Mouse (Mus musculus) neural tube, embryonic 14.5 days (tissue): Measurements from ENCODE around the gene Iglon5. TPM values are rescaled to one million over a fixed set of nuclear protein-coding genes. Genes with fewer than 3 reads are reported as not detected.

ENCODE experiments used
- ATAC-seq: fragments of 200-750 bp; cut with Nextera tagmentation; 2 replicates; pipeline ENCODE4 v1.8.0; 2017; ENCODE audit warnings: low read depth, mild to moderate bottlenecking, moderate TSS enrichment, moderate library complexity
- H3K27ac ChIP-seq: fragments of 300-500 bp; sonication (generic); 2 replicates; pipeline ENCODE4 v1.5.1; 2014; ENCODE audit warnings: low read depth, mild to moderate bottlenecking, control low read depth, low read length, moderate library complexity, mixed read lengths
- H3K27me3 ChIP-seq: fragments of 300-500 bp; sonication (generic); 2 replicates; pipeline ENCODE4 v1.6.1; 2014; ENCODE audit warnings: low read length; ENCODE audit not compliant: control insufficient read depth, insufficient read depth
- H3K36me3 ChIP-seq: fragments of 300-500 bp; sonication (generic); 2 replicates; pipeline ENCODE4 v1.6.1; 2014; ENCODE audit warnings: low read length, mixed read lengths; ENCODE audit not compliant: control insufficient read depth, insufficient read depth
- H3K4me1 ChIP-seq: fragments of 300-500 bp; sonication (generic); 2 replicates; pipeline ENCODE4 v1.6.1; 2014; ENCODE audit warnings: low read length; ENCODE audit not compliant: control insufficient read depth, insufficient read depth
- H3K4me2 ChIP-seq: fragments of 300-500 bp; sonication (generic); 2 replicates; pipeline ENCODE4 v1.6.1; 2014; ENCODE audit warnings: mild to moderate bottlenecking, low read depth, low read length, control low read depth
- H3K4me3 ChIP-seq: fragments of 300-500 bp; sonication (generic); 2 replicates; pipeline ENCODE4 v1.5.1; 2014; ENCODE audit warnings: low read depth, low read length, control low read depth, mixed read lengths
- H3K9ac ChIP-seq: fragments of 300-500 bp; sonication (generic); replicated peaks from 2 replicates; pipeline ENCODE4 v1.6.1; 2014; ENCODE audit warnings: low read depth, mild to moderate bottlenecking, control low read depth, low read length, mixed read lengths
- H3K9me3 ChIP-seq: fragments of 300-500 bp; sonication (generic); 2 replicates; pipeline ENCODE4 v1.6.1; 2016; ENCODE audit warnings: low read length; ENCODE audit not compliant: control insufficient read depth
- WGBS: fragments of 180-500 bp; shearing (Covaris S2); extraction: QIAGEN DNeasy Blood & Tissue Kit; methylation state at CpG from one replicate; pipeline ENCODE4 v1.1.7; 2014; 5-methylcytosine and 5-hydroxymethylcytosine counted together
- microRNA-seq: library from miRNA; unstranded; fragments of <30 nt; microRNA quantifications from one replicate; pipeline ENCODE4, GENCODE M21; 2016
- polyA plus RNA-seq: library from polyadenylated mRNA; unstranded; fragments of >200 nt; fragmentation: Nextera tagmentation; extraction: Ambion mirVana; gene quantifications from 2 replicates; pipeline ENCODE4 v1.2.1, GENCODE M21; 2014

Iglon5 gene
- polyA plus RNA-seq, 1 experiment from 2014 or later: 14.6 TPM

- WGBS: 11% methylated on average over 11 of the region's 11 CpGs
- ATAC-seq: peak; percentile 98
These were observed 66.8 kb downstream of the Iglon5 start for GRCm38 (mm10) chr7:43422995-43423617.

More at GRCm38 (mm10) chr7:43422995-43423617, 66.8 kb downstream of the Iglon5 start:
- Histone ChIP-seq H3K4me3 (no peak overlapping the region), H3K4me2 (peak overlapping the region; percentile 23; the same call in 1 of the 2 replicates), H3K9me3 (no peaks in the 10 kb centered on the region), H3K36me3 (no peaks in the 10 kb centered on the region), H3K9ac (no peak overlapping the region), H3K4me1 (no peaks in the 10 kb centered on the region), H3K27ac (no peak overlapping the region), H3K27me3 (no peaks in the 10 kb centered on the region)

Small RNA genes lying within 50 kb of the gene (microRNA-seq; reads per million reads assigned to microRNA genes)
- not detected for gene Mir7051

Other genes with a start within 250 kb of the Iglon5 start
- gene Zfp715, start 176.8 kb downstream of the Iglon5 start, polyA plus RNA-seq: 24.6 and 25.4 TPM in 2 replicates
- gene Siglecf, start 138.7 kb downstream of the Iglon5 start, polyA plus RNA-seq: 0.12 and 0.28 TPM in 2 replicates
- gene Siglecg, start 81.9 kb downstream of the Iglon5 start, polyA plus RNA-seq: not detected in 2 replicates
- not detected in 2 replicates for gene Lim2, start 62.4 kb downstream of the Iglon5 start, polyA plus RNA-seq
- gene Nkg7, start 53.0 kb downstream of the Iglon5 start, polyA plus RNA-seq: not detected in 2 replicates
- gene Cldnd2, start 49.3 kb downstream of the Iglon5 start, polyA plus RNA-seq: not detected in 2 replicates
- 107 and 129 TPM in 2 replicates for gene Etfb, start 46.0 kb downstream of the Iglon5 start, polyA plus RNA-seq
- gene Gm45233, start 45.9 kb downstream of the Iglon5 start, polyA plus RNA-seq: 0.27 and 0.41 TPM in 2 replicates
- gene Vsig10l, start 26.9 kb downstream of the Iglon5 start, polyA plus RNA-seq: 13.6 and 15.4 TPM in 2 replicates
- gene 4931406B18Rik, start 15.9 kb upstream of the Iglon5 start, polyA plus RNA-seq: 0.05 TPM in 1 of 2 replicates, not detected in the other
- 0.87 and 1.3 TPM in 2 replicates for gene Cd33, start 54.4 kb upstream of the Iglon5 start, polyA plus RNA-seq
- 7.8 and 10.7 TPM in 2 replicates for gene Zfp658, start 72.2 kb upstream of the Iglon5 start, polyA plus RNA-seq
- gene Zfp719, start 89.5 kb upstream of the Iglon5 start, polyA plus RNA-seq: 16.5 and 19.8 TPM in 2 replicates
- gene Zfp819, start 117.1 kb upstream of the Iglon5 start, polyA plus RNA-seq: 0.24 and 0.44 TPM in 2 replicates
- gene Ceacam18, start 144.6 kb upstream of the Iglon5 start, polyA plus RNA-seq: 0.13 and 0.20 TPM in 2 replicates
- 0.15 and 0.33 TPM in 2 replicates for gene Siglece, start 170.1 kb upstream of the Iglon5 start, polyA plus RNA-seq
- gene Ctu1, start 181.9 kb upstream of the Iglon5 start, polyA plus RNA-seq: 14.4 and 15.0 TPM in 2 replicates
- not detected in 2 replicates for gene Klk14, start 200.3 kb upstream of the Iglon5 start, polyA plus RNA-seq
- 0.11 TPM in 1 of 2 replicates, not detected in the other for gene Klk13, start 222.5 kb upstream of the Iglon5 start, polyA plus RNA-seq